Mouse (Mus musculus): ENCODE results near the gene Gm42517.

Gene Gm42517

GRCm38 (mm10) chr5:108347843-108348242, 19.9 kb downstream of the Gm42517 start:
- no peak for DNase-seq

- no peak for DNase-seq
Observed at GRCm38 (mm10) chr5:108345313-108346071, 22.2 kb downstream of the Gm42517 start.

DNA sequence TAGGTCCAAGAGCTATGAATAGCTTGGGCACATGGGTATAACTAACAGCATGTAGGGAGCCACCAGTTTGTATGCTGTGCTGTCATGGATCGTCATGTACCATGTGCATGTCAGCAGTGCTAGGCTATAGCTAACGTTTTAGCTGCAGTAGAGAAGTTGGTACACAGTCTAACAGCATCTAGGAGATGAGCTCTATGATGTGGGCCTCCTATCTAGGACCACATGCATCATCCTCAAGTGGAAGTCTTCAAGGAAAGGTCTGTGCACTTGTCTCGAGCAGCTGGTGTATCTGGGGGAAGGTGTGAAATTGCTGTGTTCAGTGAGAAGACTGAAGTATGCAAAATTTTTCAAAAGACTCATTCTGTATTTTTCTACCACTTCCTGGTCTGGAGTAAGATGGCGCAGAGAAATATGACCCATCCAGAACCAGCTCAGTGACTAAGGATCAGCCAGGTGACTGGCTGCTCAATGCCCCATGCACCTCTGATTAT, 24.0 kb downstream of the Gm42517 start:
- DNase-seq, result no peak

GRCm38 (mm10) chr5:108338049-108338448, 29.7 kb downstream of the Gm42517 start:
- DNase-seq, result no peak

- DNase-seq, result no peak
Observed at GRCm38 (mm10) chr5:108337385-108337784, 30.3 kb downstream of the Gm42517 start.

- no peak for DNase-seq
Observed at GRCm38 (mm10) chr5:108331051-108331450, 36.7 kb downstream of the Gm42517 start.

Data from thymus, postnatal 25 days (tissue).